Mouse (Mus musculus) limb, embryonic 10.5 days (tissue): ENCODE data around the gene Cyp46a1. TPM values are rescaled to one million over a fixed set of nuclear protein-coding genes. Genes with fewer than 3 reads are reported as not detected.

Experiments used
- DNase-seq: peaks from one replicate; pipeline ENCODE4 v3.0.0-alpha.2; 2017; ENCODE audit warnings: low spot score
- H3K27ac ChIP-seq: fragments of 300-500 bp; sonication (generic); 2 replicates; pipeline ENCODE4 v1.5.1; 2016; ENCODE audit warnings: mild to moderate bottlenecking
- H3K27me3 ChIP-seq: fragments of 300-500 bp; sonication (generic); 2 replicates; pipeline ENCODE4 v1.6.1; 2016; ENCODE audit warnings: low read depth, mild to moderate bottlenecking; ENCODE audit not compliant: poor library complexity, severe bottlenecking
- H3K36me3 ChIP-seq: fragments of 300-500 bp; sonication (generic); 2 replicates; pipeline ENCODE4 v1.6.1; 2016; ENCODE audit warnings: mild to moderate bottlenecking, moderate library complexity
- H3K4me1 ChIP-seq: fragments of 300-500 bp; sonication (generic); 2 replicates; pipeline ENCODE4 v1.6.1; 2016
- H3K4me3 ChIP-seq: fragments of 300-500 bp; sonication (generic); 2 replicates; pipeline ENCODE4 v1.5.1; 2016; ENCODE audit warnings: mild to moderate bottlenecking, moderate library complexity
- H3K9me3 ChIP-seq: fragments of 300-500 bp; sonication (generic); replicated peaks from 2 replicates; pipeline ENCODE4 v1.6.1; 2016; ENCODE audit warnings: mild to moderate bottlenecking
- whole genome bisulfite sequencing: fragments of 180-500 bp; shearing (Covaris S2); methylation state at CpG from one replicate; pipeline ENCODE4 v1.1.7; 2016; 5-methylcytosine and 5-hydroxymethylcytosine counted together
- polyA plus RNA-seq: library from polyadenylated mRNA; unstranded; fragments of >200 nt; fragmentation: Nextera tagmentation; extraction: Ambion mirVana; gene quantifications from 2 replicates; pipeline ENCODE4 v1.2.1, GENCODE M21; 2016

Cyp46a1 gene
- polyA plus RNA-seq, 1 experiment from 2014 or later = 2.0 TPM

DNA sequence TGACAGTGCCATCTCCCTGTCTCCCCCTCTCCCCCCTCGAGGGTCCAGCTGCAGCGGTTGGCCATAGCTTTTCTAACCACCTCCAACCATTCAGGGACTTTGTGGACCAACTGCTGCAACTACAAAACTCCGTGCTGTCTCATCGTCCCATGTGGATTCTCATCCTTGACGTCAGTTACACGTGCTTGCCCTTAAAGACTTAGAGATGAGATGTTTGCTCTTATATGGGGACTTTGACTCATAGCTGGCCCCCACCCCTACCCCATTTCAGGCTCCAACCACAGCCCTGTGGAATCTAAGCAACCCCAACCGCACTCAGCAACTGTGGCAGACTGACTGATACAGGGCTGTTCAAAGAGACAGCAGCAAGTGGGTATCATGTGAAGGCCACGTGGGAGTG is 29.0 kb upstream of the Cyp46a1 start:
- H3K27me3 ChIP-seq = peaks cover 70% of the 10 kb centered on the region
- H3K9me3 ChIP-seq = no peaks in the 10 kb centered on the region
- peaks cover 18% of the 10 kb centered on the region for H3K4me1 ChIP-seq
- H3K27ac ChIP-seq = no peak overlapping the region
- WGBS = 72% methylated on average over 8 of the region's 8 CpGs
- no peaks in the 10 kb centered on the region for H3K36me3 ChIP-seq
- H3K4me3 ChIP-seq = no peak overlapping the region
- no peak for DNase-seq

DNA sequence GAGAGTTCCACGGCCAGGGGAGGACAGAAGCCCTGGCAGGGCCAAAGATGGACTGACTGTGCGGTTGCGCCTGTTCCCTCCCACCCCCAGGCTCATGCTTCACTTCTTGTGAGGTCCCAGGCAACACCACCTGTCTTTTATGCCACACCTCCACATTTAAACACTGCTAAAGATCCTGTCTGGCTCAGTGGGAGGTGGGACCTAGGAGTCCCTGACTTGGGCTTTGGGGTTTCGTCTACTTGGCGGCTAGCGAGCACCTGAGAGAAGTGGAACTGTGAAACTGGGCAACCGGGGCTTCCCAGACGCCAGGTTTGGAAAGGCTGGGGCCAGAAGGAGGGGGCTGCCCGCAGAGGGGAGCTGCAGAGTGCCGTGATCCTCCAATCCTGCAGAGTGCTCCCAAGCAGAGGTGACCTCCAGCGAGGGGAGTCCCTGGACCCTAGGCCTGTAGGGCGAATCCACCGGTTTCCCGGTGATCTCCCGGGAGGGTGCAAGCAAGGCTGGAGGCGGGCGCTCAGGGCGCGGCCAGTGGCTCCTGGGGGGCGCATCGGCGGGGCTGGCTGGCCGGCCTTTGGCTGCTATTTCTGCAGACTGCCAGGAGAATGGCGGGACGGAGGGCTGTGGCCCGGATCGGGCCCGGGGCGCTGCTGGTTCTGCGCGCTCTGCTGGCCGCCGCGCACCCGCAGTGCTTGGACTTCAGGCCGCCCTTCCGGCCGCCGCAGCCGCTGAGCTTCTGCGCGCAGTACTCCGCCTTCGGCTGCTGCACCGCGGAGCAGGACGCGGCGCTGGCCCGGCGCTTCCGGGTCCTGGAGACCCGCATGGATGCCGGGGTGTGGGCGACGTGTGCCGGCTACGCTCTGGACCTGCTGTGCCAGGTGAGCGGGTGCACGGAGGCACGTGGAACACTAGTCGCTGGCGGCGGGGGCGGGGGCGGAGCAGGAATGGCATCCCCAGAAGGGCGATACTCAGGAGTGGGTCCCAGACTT is 28.1 kb upstream of the Cyp46a1 start, which contains the start of gene Hhipl1:
Gene Hhipl1, plus strand, starts transcription at position 459 of the 983 bp plus-strand sequence.
- Histone ChIP-seq H3K27ac (peak within 1 kb of the TSS; percentile 86), H3K4me1 (peaks cover 18% of the 10 kb centered on the region), H3K9me3 (no peaks in the 10 kb centered on the region), H3K4me3 (peak within 1 kb of the TSS; percentile 72), H3K36me3 (no peaks in the 10 kb centered on the region), H3K27me3 (peaks cover 73% of the 10 kb centered on the region)
- peak; percentile 73 for DNase-seq
- 4% methylated on average over 67 of the region's 67 CpGs for WGBS

DNA sequence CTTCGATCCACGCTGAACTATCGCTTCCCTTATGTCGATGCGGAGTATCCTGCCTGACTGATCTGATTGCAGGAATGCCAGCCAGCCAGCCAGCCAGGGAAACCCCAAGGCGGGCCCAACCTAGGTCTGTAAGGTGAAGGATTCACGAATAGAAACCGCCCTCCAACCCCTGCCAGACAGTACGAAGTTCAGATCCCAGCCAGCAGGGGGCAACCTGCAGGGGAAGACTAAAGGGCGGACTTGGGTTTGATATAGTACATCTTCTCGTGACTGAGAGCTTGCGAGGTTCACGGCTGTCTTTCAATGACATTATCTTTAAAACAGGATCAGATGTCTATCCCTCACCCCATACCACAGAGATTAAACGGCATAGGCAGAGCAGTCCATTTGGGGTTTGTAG is 26.6 kb upstream of the Cyp46a1 start:
- peaks cover 21% of the 10 kb centered on the region for H3K4me1 ChIP-seq
- H3K4me3 ChIP-seq = no peak overlapping the region
- no peaks in the 10 kb centered on the region for H3K36me3 ChIP-seq
- no peaks in the 10 kb centered on the region for H3K9me3 ChIP-seq
- WGBS = 22% methylated on average over 14 of the region's 14 CpGs
- no peak overlapping the region for H3K27ac ChIP-seq
- H3K27me3 ChIP-seq = peaks cover 76% of the 10 kb centered on the region
- peak; percentile 76 for DNase-seq

DNA sequence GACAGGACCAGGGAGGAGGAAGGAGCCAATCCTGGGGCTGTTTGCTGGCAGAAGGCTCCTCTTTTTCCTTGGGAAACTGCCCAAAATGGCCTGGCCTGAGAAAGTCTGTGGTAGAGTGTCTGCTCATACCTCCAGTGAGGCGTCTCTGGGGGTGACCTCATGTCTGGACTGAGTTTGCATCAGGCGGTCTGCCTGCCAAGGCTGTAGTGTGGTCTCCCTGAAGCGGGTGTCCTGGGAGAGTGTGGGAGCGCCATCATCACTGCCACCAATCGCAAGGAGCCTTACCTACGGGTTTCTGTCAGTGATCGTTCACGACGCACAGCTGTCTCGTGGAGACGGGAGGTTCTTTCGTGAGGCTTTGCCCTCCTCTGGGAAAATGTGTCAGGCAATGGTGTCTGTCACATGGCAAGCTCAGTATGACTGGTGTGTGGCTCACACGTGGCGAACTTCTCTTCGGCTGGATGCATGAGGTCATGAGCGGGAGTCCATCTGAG is 25.8 kb upstream of the Cyp46a1 start:
- peaks cover 70% of the 10 kb centered on the region for H3K27me3 ChIP-seq
- H3K27ac ChIP-seq = no peak overlapping the region
- WGBS = 86% methylated on average over 16 of the region's 16 CpGs
- H3K4me1 ChIP-seq = peaks cover 26% of the 10 kb centered on the region
- no peak for DNase-seq
- H3K36me3 ChIP-seq = no peaks in the 10 kb centered on the region
- H3K9me3 ChIP-seq = no peaks in the 10 kb centered on the region
- no peak overlapping the region for H3K4me3 ChIP-seq

DNA sequence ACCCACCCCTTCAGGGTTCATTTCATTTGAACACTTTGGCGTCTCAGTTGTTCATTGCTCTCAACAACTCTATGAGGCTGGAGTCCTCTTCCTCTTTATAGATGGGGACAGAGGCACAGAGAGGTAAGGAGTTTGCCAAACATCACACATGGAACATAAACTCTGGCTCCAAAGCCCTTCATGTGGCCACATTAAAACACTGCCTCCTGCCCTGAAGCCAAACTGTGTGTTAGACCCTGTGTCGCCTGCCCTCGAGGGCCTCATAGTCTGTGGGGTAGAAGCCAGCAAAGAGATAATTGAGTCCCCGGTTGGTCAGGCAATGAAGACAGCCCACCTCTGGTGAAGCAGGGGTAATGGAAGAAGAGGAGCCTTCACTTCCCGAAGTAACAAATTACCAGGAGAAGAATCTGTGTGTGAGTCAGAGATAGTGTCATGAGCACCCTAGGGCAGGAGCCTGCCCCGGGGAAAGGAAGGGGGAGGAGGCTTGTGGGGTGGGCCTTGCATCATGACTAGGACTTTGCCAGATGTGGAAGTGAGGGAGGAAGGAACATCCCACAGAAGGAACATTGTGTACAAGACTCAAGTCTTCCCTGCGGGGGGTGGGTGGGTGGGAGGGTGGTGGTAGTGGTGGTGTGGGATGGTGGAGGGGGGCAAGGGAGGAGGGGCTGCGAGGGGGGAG is 24.9 kb upstream of the Cyp46a1 start:
- H3K4me3 ChIP-seq = no peak overlapping the region
- H3K9me3 ChIP-seq = no peaks in the 10 kb centered on the region
- peaks cover 26% of the 10 kb centered on the region for H3K4me1 ChIP-seq
- H3K36me3 ChIP-seq = no peaks in the 10 kb centered on the region
- no peak overlapping the region for H3K27ac ChIP-seq
- WGBS = 69% methylated on average over 8 of the region's 8 CpGs
- peaks cover 64% of the 10 kb centered on the region for H3K27me3 ChIP-seq
- DNase-seq = no peak

DNA sequence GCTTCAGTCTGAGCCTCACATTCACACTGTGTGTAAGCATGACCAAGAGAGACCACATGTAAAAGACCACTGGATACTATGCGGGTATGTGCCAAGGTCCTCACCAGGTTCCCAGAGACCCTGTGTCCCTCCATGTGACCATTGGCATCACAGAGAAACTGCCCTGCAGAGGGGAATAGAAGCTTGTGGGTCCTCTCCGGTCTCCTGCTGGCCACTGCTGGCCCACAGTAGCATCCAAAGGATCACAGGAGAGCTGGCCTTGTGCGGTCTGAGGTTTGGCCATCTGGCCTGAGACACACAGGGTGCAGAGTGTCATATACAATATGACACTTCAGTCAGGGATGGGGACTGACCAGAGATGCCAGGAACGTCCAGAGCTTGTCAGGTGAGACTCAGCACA is 24.1 kb upstream of the Cyp46a1 start:
- 85% methylated on average over 4 of the region's 4 CpGs for whole genome bisulfite sequencing
- DNase-seq = no peak
- Histone ChIP-seq H3K27ac (no peak overlapping the region), H3K4me1 (peaks cover 26% of the 10 kb centered on the region), H3K4me3 (no peak overlapping the region), H3K9me3 (no peaks in the 10 kb centered on the region), H3K27me3 (peaks cover 56% of the 10 kb centered on the region), H3K36me3 (no peaks in the 10 kb centered on the region)

DNA sequence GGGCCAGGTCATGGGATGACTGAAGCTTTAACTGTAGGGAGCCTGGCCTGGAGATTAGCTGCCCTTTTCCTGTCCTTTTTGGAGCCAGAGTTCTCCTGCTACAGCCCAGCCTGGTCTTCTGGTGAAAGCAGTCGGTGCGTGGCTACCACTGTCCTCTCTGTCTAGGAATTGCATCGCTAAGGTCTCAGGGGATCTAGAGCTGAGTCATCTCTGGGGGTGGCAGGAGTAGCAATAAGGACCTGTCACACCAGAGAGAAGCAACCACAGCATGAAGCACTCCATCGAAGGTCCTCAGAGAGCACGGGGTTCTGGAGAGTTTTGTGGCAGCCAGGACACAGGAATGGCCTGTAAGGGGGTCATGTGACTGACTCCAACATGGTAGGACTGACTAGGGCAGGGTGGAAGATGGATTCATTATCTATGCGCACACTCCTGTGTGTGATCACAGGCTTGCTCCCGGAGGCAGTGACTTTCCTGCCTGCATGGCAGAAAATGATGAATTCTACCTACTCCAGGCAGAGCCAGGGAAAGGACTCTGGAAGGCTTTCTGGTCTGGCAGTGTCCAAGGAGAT is 23.6 kb upstream of the Cyp46a1 start:
- WGBS = 81% methylated on average over 7 of the region's 7 CpGs
- peaks cover 55% of the 10 kb centered on the region for H3K27me3 ChIP-seq
- H3K4me3 ChIP-seq = no peak overlapping the region
- DNase-seq = no peak
- H3K4me1 ChIP-seq = peaks cover 24% of the 10 kb centered on the region
- H3K36me3 ChIP-seq = no peaks in the 10 kb centered on the region
- no peaks in the 10 kb centered on the region for H3K9me3 ChIP-seq
- H3K27ac ChIP-seq = no peak overlapping the region

DNA sequence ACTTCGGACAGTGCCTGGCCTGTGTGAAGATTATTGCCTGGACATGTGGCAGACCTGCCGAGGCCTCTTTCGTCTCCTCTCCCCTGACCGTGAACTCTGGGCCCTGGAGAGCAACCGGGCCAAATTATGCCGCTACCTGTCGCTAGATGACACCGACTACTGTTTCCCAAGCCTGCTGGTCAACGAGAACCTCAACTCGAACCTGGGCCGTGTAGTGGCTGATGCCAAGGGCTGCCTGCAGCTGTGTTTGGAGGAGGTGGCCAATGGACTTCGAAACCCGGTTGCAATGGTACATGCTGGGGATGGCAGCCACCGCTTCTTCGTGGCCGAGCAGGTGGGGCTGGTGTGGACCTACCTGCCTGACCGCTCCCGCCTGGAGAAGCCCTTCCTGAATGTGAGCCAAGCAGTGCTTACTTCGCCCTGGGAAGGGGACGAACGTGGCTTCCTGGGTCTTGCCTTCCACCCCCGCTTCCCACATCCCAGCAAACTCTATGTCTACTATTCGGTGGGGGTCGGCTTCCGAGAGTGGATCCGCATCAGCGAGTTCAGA is 22.4 kb upstream of the Cyp46a1 start:
- no peaks in the 10 kb centered on the region for H3K9me3 ChIP-seq
- H3K4me1 ChIP-seq = peaks cover 12% of the 10 kb centered on the region; the same call in 1 of the 2 replicates
- no peak for DNase-seq
- H3K27ac ChIP-seq = 0 out of 2 replicates have a peak overlapping the region, but pooled peaks have one; percentile 10
- H3K4me3 ChIP-seq = no peak overlapping the region
- WGBS = 92% methylated on average over 27 of the region's 27 CpGs
- no peaks in the 10 kb centered on the region for H3K36me3 ChIP-seq
- peaks cover 55% of the 10 kb centered on the region for H3K27me3 ChIP-seq

DNA sequence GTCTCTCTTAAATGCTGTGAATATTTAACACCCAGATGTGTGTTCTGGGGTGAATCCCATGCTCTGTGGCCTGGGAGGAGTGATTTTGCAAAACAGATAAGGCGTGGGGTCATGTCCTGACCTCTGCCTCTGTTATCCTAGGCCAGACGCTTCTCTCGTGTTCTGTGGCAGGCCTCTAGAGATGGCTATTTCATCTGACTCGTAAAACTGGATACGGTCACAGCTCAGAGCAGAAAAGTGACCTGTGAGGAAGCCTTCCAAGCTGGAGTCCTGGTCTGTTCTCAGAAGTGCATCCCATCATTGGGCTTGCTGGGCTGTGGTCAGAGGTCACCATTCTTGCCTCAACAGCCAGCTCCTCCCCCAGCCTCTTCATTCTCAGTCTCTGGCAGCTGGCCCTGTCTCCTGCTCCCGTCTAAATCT is 21.7 kb upstream of the Cyp46a1 start:
- peaks cover 55% of the 10 kb centered on the region for H3K27me3 ChIP-seq
- DNase-seq = no peak
- WGBS = 20% methylated on average over 6 of the region's 6 CpGs
- no peak overlapping the region for H3K27ac ChIP-seq
- no peak overlapping the region for H3K4me3 ChIP-seq
- no peaks in the 10 kb centered on the region for H3K9me3 ChIP-seq
- H3K4me1 ChIP-seq = peaks cover 17% of the 10 kb centered on the region
- H3K36me3 ChIP-seq = no peaks in the 10 kb centered on the region

DNA sequence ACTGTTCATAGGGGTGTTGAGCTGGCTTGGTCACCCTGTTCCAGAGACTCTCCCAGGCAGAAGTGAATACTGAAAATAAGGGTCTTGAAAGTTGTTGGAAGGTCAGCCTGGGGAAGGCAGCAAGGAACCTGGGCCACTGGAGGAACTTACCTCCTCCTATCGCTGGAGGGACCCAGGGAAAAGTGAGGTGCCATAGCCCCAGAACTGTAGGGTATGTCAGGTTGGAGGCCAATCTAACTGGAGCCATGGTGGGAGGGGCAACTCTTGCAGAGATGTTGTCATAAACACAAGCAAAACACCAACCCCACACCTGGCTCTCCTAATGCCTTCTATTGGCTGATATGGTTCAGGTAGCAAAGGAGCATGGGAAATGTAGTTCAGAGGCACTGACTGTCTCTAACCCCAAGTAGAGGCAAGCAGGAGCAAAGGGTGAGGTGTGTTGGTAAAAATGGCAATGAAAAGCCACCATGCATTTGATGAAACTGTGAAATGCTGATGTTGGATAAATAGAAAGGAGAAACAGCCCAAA is 20.9 kb upstream of the Cyp46a1 start:
- Histone ChIP-seq H3K27ac (no peak overlapping the region), H3K4me1 (peaks cover 25% of the 10 kb centered on the region), H3K27me3 (peaks cover 55% of the 10 kb centered on the region), H3K4me3 (no peak overlapping the region), H3K36me3 (no peaks in the 10 kb centered on the region), H3K9me3 (no peaks in the 10 kb centered on the region)
- no peak for DNase-seq
- WGBS = 92% methylated on average over 1 of the region's 1 CpGs

DNA sequence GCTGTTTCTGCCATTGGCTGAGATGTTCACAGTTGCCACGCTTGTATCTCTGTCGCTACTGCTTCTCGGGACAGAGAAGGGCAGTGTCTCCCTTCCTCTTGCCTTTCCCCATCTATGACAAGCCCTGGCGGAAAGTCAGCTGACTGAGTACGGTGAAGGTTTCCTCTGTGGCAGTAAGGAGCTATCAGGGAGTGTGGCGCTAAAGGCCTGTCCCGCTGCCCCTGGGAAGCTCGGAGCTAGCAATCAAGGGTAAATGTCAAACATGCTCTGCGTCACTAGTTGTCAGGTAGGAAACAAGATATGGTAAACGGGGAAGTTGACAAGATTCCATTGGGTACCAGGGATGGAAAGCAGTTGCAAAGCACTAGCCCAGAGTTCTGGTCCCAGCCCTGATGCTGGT is 18.4 kb upstream of the Cyp46a1 start:
- H3K36me3 ChIP-seq = no peaks in the 10 kb centered on the region
- H3K4me1 ChIP-seq = peaks cover 36% of the 10 kb centered on the region
- DNase-seq = no peak
- H3K4me3 ChIP-seq = no peak overlapping the region
- H3K27ac ChIP-seq = no peak overlapping the region
- WGBS = 44% methylated on average over 10 of the region's 10 CpGs
- peaks cover 59% of the 10 kb centered on the region for H3K27me3 ChIP-seq
- H3K9me3 ChIP-seq = no peaks in the 10 kb centered on the region

DNA sequence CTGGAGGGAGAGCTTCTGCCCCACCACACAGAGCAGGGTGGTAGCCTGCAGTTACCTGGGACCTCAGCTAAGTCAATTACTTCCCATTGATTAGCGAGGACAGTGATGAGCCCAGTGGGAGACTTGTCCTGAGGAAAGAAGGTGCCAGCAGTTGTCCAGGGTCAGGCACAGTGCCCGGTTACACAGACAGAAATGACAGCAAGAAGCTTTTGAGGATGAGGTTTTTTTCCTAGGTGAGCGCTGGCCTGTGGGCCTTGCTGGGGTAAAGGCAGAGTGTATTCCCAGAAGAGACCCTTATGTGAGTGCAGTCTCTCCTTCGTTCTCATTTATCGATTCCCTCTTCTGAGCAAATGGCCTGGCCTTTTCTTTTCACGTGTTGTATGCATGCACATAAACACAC is 17.5 kb upstream of the Cyp46a1 start:
- WGBS = 31% methylated on average over 6 of the region's 6 CpGs
- H3K9me3 ChIP-seq = no peaks in the 10 kb centered on the region
- peaks cover 65% of the 10 kb centered on the region for H3K27me3 ChIP-seq
- H3K4me3 ChIP-seq = no peak overlapping the region
- no peak overlapping the region for H3K27ac ChIP-seq
- DNase-seq = no peak
- H3K4me1 ChIP-seq = peaks cover 37% of the 10 kb centered on the region
- H3K36me3 ChIP-seq = no peaks in the 10 kb centered on the region
